Mouse (Mus musculus) thymus, adult 2 months (tissue): Measurements from ENCODE around the gene Fyb.

Experiments
- CTCF ChIP-seq: fragments of 200-500 bp; IDR thresholded peaks from 2 replicates; pipeline ENCODE4 v1.5.1; 2012; ENCODE audit warnings: mild to moderate bottlenecking, control low read depth, low read length, moderate library complexity, borderline replicate concordance; ENCODE audit not compliant: control insufficient read depth, poor library complexity, insufficient read depth; ENCODE audit errors: extremely low read depth
- POLR2A ChIP-seq: fragments of 200-500 bp; IDR thresholded peaks from 2 replicates; pipeline ENCODE4 v1.6.1; 2012; ENCODE audit warnings: mild to moderate bottlenecking, low read length, control low read depth, moderate library complexity; ENCODE audit not compliant: control insufficient read depth, poor library complexity, insufficient read depth; ENCODE audit errors: extremely low read depth

GRCm38 (mm10) chr15:6591527-6591926 is 68.9 kb downstream of the Fyb start:
- no peak for TF ChIP-seq CTCF
- no peak for TF ChIP-seq POLR2A
